Mouse (Mus musculus): ENCODE results near the gene Defb22. TPM values are rescaled to one million over a fixed set of nuclear protein-coding genes. Genes with fewer than 3 reads are reported as not detected.

Gene Defb22
- not detected in 2 replicates for polyA plus RNA-seq (2011; ENCODE audit: insufficient read length, low read depth, missing spikeins)

GRCm38 (mm10) chr2:152490038-152490437 is at the start of gene Defb22:
Gene Defb22, minus strand, starts transcription at chr2:152490138.
- Histone ChIP-seq H3K4me3 (ENCODE audit: insufficient read depth, low read length) (no peak within 1 kb of the TSS), H3K27ac (ENCODE audit: insufficient read depth, low read length) (no peak within 1 kb of the TSS), H3K4me1 (ENCODE audit: control insufficient read depth, insufficient read depth, low read length) (no peaks in the 10 kb centered on the region)
- no peak for TF ChIP-seq CTCF (IDR thresholded peaks at IDR 0.05; ENCODE audit: borderline replicate concordance, insufficient read depth, low read length)

- no peaks in the 10 kb centered on the region for H3K4me1 ChIP-seq (ENCODE audit: control insufficient read depth, insufficient read depth, low read length)
- no peak within 1 kb of the TSS for H3K27ac ChIP-seq (ENCODE audit: insufficient read depth, low read length)
- H3K4me3 ChIP-seq (ENCODE audit: insufficient read depth, low read length) = no peak within 1 kb of the TSS
- no peak for TF ChIP-seq POLR2A (IDR thresholded peaks at IDR 0.05; ENCODE audit: low read depth, low read length)
- no peak for TF ChIP-seq CTCF (IDR thresholded peaks at IDR 0.05; ENCODE audit: borderline replicate concordance, insufficient read depth, low read length)
These were observed 28.0 kb upstream of the Defb22 start, which contains the start of gene Defb28 for GRCm38 (mm10) chr2:152517981-152518380. Gene Defb28, plus strand, starts transcription at chr2:152518255.

- Histone ChIP-seq H3K4me1 (ENCODE audit: control insufficient read depth, insufficient read depth, low read length) (no peaks in the 10 kb centered on the region), H3K4me3 (ENCODE audit: insufficient read depth, low read length) (no peak overlapping the region), H3K27ac (ENCODE audit: insufficient read depth, low read length) (no peak overlapping the region)
- TF ChIP-seq CTCF (IDR thresholded peaks at IDR 0.05; ENCODE audit: borderline replicate concordance, insufficient read depth, low read length) (no peak), POLR2A (IDR thresholded peaks at IDR 0.05; ENCODE audit: low read depth, low read length) (no peak)
These were observed 26.1 kb upstream of the Defb22 start for GRCm38 (mm10) chr2:152516084-152516483.

- Histone ChIP-seq H3K4me1 (ENCODE audit: control insufficient read depth, insufficient read depth, low read length) (no peaks in the 10 kb centered on the region), H3K27ac (ENCODE audit: insufficient read depth, low read length) (no peak within 1 kb of the TSS), H3K4me3 (ENCODE audit: insufficient read depth, low read length) (no peak within 1 kb of the TSS)
- TF ChIP-seq POLR2A (IDR thresholded peaks at IDR 0.05; ENCODE audit: low read depth, low read length) = no peak
- no peak for TF ChIP-seq CTCF (IDR thresholded peaks at IDR 0.05; ENCODE audit: borderline replicate concordance, insufficient read depth, low read length)
These were observed 21.7 kb upstream of the Defb22 start, which contains the start of gene Defb26 for GRCm38 (mm10) chr2:152511592-152511991. Gene Defb26, minus strand, starts transcription at chr2:152511692.

GRCm38 (mm10) chr2:152503950-152504349 is 14.0 kb upstream of the Defb22 start:
- Histone ChIP-seq H3K4me3 (ENCODE audit: insufficient read depth, low read length) (no peak overlapping the region), H3K4me1 (ENCODE audit: control insufficient read depth, insufficient read depth, low read length) (peaks cover 3% of the 10 kb centered on the region), H3K27ac (ENCODE audit: insufficient read depth, low read length) (no peak overlapping the region)
- TF ChIP-seq CTCF (IDR thresholded peaks at IDR 0.05; ENCODE audit: borderline replicate concordance, insufficient read depth, low read length) (no peak), POLR2A (IDR thresholded peaks at IDR 0.05; ENCODE audit: low read depth, low read length) (no peak)

- TF ChIP-seq POLR2A (IDR thresholded peaks at IDR 0.05; ENCODE audit: low read depth, low read length) (no peak), CTCF (IDR thresholded peaks at IDR 0.05; ENCODE audit: borderline replicate concordance, insufficient read depth, low read length) (no peak)
- no peak overlapping the region for H3K4me3 ChIP-seq (ENCODE audit: insufficient read depth, low read length)
- peaks cover 3% of the 10 kb centered on the region for H3K4me1 ChIP-seq (ENCODE audit: control insufficient read depth, insufficient read depth, low read length)
These were observed 10.9 kb upstream of the Defb22 start for GRCm38 (mm10) chr2:152500863-152501229.

GRCm38 (mm10) chr2:152500204-152500862 is 10.4 kb upstream of the Defb22 start:
- peaks cover 3% of the 10 kb centered on the region for H3K4me1 ChIP-seq (ENCODE audit: control insufficient read depth, insufficient read depth, low read length)
- no peak overlapping the region for H3K4me3 ChIP-seq (ENCODE audit: insufficient read depth, low read length)
- TF ChIP-seq POLR2A (IDR thresholded peaks at IDR 0.05; ENCODE audit: low read depth, low read length) (no peak), CTCF (IDR thresholded peaks at IDR 0.05; ENCODE audit: borderline replicate concordance, insufficient read depth, low read length) (no peak)
- H3K27ac ChIP-seq (ENCODE audit: insufficient read depth, low read length) = no peak overlapping the region

More at GRCm38 (mm10) chr2:152500863-152501229, 10.9 kb upstream of the Defb22 start:
- no peak overlapping the region for H3K27ac ChIP-seq (ENCODE audit: insufficient read depth, low read length)

- Histone ChIP-seq H3K4me3 (ENCODE audit: insufficient read depth, low read length) (no peak overlapping the region), H3K27ac (ENCODE audit: insufficient read depth, low read length) (no peak overlapping the region), H3K4me1 (ENCODE audit: control insufficient read depth, insufficient read depth, low read length) (no peaks in the 10 kb centered on the region)
- TF ChIP-seq POLR2A (IDR thresholded peaks at IDR 0.05; ENCODE audit: low read depth, low read length) (no peak), CTCF (IDR thresholded peaks at IDR 0.05; ENCODE audit: borderline replicate concordance, insufficient read depth, low read length) (no peak)
These were observed 8.1 kb upstream of the Defb22 start for GRCm38 (mm10) chr2:152498020-152498419.

GRCm38 (mm10) chr2:152493151-152493550 is 3.2 kb upstream of the Defb22 start:
- H3K4me1 ChIP-seq (ENCODE audit: control insufficient read depth, insufficient read depth, low read length) = no peaks in the 10 kb centered on the region
- no peak overlapping the region for H3K4me3 ChIP-seq (ENCODE audit: insufficient read depth, low read length)
- TF ChIP-seq CTCF (IDR thresholded peaks at IDR 0.05; ENCODE audit: borderline replicate concordance, insufficient read depth, low read length) = peak; percentile 9; the same call in 1 of the 2 replicates
- no peak for TF ChIP-seq POLR2A (IDR thresholded peaks at IDR 0.05; ENCODE audit: low read depth, low read length)
- H3K27ac ChIP-seq (ENCODE audit: insufficient read depth, low read length) = no peak overlapping the region

- no peaks in the 10 kb centered on the region for H3K4me1 ChIP-seq (ENCODE audit: control insufficient read depth, insufficient read depth, low read length)
- TF ChIP-seq POLR2A (IDR thresholded peaks at IDR 0.05; ENCODE audit: low read depth, low read length) (no peak), CTCF (IDR thresholded peaks at IDR 0.05; ENCODE audit: borderline replicate concordance, insufficient read depth, low read length) (no peak)
- H3K27ac ChIP-seq (ENCODE audit: insufficient read depth, low read length) = no peak overlapping the region
- no peak overlapping the region for H3K4me3 ChIP-seq (ENCODE audit: insufficient read depth, low read length)
These were observed 2.9 kb downstream of the Defb22 start for GRCm38 (mm10) chr2:152487024-152487423.
